Mouse (Mus musculus) megakaryocyte progenitor cell, adult 5-6 weeks (primary cell): ENCODE measurements around the gene Cubn. TPM values are rescaled to one million over a fixed set of nuclear protein-coding genes. Genes with fewer than 3 reads are reported as not detected.

Experiments used
- ATAC-seq: replicated peaks from 2 replicates; pipeline ENCODE4 v1.8.0; 2016; ENCODE audit warnings: mild to moderate bottlenecking, moderate TSS enrichment, inconsistent platforms; ENCODE audit not compliant: poor library complexity
- total RNA-seq, 2 experiments: library from RNA; stranded (forward) in 1 of 2; stranded (reverse) in 1 of 2; fragments of 157-497, 149-512 nt in 1 of 2; fragments of 200-1000 nt in 1 of 2; gene quantifications; 2 replicates each; pipeline versions ENCODE4 v1.2.3 to v1.2.4; 2015 to 2017

Gene Cubn
- total RNA-seq, 2 experiments from 2014 or later: not detected

DNA sequence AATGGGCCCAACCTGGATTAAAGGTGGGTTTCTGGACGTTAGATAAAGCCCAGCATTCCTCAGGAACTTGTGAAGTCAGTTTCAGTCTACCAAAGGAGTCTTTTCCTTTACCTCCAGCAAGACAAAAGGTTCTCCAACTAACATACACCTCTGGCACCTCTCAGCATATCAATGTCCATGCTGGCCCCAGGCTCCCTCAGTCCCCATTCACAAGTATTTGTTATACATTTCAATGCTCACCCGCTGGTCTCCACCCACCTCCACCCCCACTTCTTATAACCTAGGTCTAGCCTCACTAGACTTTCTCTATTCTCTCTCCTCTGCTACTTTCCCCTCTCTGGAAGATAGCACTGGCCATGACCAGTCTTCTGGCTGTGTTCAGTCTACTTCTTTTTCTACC lies 121.1 kb downstream of the Cubn start:
- ATAC-seq: no peak

DNA sequence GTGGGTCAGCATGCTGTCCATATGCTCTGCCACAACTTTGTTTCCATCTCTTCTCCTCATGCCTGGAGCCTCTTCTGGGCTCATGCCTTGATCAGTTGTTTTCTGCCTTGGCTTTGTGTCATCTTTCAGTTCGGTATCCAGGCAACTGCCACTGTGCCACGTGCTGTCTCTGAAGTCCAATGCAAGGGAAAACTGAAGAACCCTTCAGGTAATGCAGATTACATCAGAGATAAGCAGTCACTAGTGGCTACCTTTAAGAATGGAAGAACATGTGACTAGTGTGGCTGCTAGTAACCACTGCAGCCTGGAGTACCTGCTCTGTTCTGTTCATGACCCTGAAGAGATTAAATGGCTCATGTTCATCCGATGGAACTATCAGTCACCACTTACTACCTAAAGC lies 123.1 kb downstream of the Cubn start:
- no peak for ATAC-seq

DNA sequence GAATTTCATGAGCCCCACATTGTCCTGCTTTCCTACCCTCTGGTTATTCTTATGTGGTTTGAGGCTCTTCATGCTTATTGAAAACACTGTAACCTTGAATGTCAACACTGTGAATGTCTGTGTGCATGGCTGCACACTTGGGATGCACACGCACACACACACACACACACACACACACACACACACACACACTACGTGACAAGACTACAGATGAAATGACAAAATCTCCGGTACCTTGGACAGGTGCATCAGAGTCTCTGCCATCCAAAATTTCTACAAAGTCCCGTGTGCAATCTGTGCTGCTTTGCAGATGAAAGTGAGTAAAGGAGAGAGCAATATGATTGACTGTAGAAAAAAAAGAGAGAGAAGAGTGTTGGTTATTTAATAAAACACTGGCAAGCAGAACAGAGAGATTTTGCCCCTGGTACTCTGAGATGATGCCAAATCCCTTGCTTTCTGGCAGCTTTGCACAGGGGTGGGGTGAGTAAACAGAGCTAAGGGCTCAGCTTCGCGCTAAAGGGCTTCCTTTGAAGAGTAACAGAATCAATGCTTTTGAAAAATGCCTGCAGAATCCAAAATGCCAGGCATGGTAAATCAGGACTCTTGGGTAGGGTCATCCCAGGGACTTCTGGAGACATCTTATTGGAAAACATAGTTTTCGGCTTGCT lies 133.6 kb downstream of the Cubn start:
- ATAC-seq: no peak

DNA sequence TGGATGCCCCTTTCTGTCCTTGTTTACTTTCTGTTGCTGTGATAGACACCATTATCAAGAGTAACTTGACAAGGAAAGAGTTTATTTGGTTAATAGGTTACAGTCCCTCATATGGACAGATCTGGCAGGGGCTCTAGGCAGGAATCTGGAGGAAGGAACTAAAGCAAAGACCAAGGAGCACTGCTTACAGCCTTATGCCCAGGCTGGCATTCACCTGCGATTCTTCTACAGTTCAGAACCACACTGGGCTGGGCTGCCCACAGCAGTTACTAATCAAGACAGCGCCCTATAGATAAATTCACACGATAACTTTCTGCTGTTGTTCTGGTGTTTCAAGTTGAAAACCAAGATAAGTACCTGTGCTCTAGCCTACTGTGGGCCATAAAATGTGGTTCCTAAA lies 138.8 kb downstream of the Cubn start:
- no peak for ATAC-seq

DNA sequence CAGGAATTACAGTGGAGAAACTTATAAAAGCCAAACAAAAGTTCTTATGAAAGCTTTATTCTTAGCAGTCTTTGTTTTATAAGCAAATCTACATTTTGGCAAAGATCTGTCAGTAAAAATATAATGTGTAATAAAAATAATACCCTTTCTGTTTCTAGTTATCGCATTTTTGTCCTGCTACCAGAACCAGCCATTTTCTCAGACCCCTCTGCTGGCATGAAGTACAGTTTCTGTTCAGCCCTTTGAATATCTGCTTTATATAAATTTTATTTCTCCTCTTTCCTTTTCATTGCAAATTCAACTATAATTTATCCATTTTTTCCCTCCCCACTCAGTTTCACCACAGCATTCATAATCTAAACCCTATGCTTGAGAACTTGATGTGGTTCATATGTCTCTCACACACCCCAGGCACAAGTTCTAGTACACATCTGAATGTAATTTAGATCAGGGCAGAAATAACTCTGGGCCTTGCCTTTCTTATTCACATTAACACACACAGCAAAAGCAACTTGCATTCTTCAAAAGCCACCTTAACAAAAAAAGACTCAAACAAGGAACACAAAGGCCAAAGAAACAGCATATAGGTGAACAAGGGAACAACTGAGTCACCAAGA lies 139.4 kb downstream of the Cubn start:
- no peak for ATAC-seq

DNA sequence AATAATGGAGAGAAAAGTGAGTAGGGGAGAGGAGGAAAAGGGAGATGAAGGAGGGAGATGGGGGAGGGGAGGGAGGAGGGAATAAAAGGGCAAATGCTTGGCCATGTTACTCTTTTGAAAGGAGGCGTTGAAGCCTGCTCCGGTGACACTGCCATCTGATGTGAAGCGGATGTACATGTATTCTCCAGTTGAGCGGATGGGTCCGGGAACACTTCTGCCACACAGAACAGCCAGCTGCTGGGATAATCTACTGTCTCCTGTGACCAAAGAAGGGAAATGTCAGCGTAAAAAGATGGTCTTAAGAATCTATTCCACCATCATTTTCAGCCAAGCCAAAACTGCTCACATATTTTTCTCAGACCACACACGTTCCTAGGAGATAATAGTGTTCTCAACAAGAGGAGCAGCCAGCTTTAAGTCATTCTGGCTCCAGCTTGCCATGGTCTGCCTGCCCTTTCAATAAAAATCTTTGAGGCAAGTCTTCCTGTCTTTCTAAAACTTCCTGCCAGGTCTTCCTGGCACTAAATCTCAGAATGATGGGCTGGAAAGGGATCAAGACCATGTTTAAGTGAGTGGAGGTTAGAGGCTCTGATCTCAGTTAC lies 149.2 kb downstream of the Cubn start:
- ATAC-seq: no peak

DNA sequence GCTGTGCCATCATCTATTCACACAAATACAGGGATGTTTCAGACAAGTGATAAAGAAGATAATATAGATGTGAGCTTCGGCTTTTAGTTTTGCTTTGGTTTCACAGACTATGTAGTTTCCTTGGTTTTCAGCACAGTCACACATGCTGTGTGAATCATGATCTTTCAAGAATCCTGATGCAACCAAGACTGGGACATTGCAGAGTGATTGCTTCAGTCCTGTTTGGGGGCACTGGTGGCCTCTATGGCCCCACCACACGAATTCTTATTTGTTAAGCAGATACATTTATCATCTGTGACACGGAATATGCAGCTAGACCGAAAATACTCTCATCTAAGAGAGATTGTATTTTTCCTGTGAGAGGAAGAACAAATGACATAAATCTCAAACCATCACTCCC lies 156.2 kb downstream of the Cubn start:
- no peak for ATAC-seq

DNA sequence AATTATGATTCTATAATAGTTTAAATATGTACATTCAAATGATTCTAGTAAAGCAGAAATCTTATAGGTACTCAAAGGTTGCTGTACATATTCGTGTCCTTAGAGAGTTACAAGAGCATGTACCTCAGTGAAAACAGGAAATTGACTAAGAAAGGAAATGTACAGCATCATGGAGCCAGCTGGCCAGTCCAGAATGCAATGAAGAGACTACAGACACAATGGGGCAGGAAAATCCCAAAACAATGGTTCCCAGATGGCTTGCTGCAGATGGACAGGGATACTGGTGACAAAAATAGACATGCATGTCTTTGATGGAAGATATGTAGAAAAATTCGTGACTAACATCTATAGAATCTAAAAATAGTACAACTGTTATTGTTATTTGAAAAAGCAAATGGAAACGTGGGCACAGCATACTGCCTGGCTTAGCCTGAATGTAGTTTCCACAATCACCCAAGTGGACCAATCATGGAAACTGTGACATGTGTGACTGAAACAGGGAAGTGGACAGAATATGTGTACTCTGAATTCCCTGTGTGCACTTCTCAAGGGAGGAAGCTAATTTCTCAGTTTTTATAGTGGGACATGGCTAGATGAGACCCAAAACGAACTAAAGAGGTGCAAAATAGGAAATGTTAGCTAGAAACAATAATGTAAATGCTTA lies 161.7 kb downstream of the Cubn start:
- ATAC-seq: peak; percentile 90

DNA sequence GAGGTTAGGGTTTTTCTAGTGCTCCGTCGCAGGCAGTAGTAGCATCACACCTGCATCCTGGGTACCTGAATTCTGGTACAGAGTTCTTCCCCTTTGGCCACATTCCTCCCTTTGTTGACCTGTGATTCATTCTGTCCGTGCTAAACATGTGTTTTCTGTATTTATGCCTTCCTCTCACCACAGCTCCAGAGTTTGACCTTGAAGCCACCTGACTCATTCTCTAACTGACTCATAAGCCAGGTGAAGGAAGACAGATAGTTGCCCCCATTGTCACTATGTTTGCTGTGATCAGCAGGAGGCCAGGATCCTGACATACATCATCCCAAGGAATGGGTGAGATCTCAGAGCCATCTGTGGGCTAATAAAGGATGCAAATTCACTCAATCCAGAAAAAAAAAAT lies 188.2 kb downstream of the Cubn start:
- ATAC-seq: no peak

DNA sequence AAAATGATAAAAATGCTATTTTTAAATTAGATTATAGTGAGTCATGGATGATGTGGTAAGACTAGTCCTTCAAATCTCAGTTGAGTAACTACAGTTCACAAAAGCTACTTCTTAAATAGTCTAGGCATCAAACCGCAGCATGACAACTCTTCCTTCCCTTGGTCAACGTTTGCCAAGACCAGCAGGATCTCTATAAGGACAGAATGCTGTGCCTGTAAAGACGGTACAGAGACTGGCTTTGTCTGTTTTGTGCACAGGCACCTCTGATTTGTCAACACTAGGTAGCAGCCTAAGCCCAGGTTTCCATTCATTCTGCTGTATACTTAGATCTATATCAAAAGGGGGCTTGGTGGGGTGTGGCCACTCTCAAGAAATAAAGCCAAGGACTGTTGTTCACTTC lies 192.6 kb downstream of the Cubn start:
- ATAC-seq: peak; percentile 87

DNA sequence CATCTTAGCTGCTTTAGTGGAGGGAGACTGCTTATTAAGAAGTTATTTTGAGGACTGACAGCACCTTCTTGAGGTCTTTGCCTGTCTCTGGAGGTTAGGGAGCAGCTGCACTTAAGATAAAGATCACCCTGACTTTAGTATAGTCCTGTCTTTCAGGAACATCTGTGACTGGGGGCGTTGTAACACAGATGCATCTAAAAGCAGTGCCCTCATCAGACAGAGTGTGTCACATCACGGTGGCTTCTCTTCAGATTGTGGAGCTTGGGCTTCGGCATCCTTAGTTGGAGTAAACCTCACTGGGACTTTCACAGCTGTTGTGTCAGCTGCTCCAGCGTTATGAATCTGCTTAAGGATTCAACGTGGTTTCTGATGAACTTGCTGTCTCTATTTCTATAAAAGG lies 193.9 kb downstream of the Cubn start:
- peak; percentile 70 for ATAC-seq

DNA sequence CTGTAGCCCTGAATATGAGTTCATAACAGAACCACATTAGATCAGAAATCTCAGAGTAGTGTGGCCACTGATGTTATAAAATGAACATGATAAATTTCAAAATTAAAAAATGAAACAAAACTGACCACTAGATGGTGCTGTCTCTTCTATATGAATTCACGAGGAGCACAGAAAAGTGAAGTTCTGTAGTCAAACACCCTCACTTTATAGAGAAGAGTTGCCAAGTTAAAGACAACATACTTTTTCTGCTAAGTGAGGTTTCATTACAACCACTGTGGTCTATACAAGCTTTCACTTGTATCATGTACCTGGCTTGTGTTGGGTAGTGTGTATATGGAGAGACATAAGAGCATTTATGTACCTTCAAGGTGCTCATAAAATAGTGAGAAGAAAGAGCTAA lies 201.0 kb downstream of the Cubn start:
- ATAC-seq: peak; percentile 87

DNA sequence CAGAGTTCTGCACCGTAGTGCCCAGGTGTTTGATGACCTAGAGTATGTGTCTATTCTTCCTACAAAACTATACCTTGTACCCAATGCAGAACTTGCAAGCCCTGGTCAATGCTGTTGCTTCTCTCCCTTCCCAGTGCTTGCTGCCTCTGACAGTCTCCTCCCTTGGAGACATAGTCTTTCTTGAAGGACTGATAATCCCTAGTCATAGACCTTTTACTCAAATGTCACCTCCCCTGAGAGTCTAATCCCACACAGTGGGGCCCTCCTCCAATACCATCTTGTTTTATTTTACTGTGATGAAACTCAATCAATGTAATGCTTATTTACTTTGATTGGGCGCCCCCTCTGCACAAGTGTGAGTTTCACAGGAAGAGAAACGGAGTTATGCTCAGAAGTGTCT lies 201.5 kb downstream of the Cubn start:
- no peak for ATAC-seq

DNA sequence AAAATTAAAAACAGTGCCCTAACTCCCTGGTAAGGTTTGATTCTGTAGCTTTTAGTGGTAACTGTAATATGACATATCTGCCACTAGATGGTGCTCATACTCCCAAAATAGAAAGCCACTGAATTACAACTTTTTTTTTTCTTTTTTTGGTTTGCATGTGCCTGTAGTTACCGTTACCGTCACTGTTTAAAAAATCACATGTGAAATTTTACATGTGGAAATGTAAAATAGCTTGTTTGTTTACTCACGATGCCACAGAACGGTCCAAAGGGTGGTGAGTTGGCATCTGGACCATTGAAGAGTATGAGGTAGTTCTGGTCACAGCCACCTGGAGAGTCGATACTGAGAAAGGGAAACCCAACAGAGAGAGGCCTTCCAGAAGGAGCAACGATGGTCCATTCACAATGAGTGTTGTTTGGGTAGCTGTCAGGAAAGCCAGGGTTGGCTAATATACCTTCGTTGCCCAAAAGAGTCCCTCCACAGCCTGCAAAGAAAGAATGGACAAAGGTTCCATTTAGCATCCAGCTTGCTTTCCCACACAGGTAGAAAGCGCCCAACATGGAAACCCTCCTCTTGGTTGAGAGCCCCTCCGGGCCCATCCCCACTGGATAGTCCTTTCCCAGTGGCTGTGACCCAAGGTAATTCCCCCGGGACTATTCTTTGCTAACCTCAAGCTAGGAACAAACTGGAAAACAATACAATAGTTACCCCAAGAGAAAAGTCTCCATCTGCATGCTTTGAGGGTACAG lies 213.3 kb downstream of the Cubn start:
- peak; percentile 78 for ATAC-seq

DNA sequence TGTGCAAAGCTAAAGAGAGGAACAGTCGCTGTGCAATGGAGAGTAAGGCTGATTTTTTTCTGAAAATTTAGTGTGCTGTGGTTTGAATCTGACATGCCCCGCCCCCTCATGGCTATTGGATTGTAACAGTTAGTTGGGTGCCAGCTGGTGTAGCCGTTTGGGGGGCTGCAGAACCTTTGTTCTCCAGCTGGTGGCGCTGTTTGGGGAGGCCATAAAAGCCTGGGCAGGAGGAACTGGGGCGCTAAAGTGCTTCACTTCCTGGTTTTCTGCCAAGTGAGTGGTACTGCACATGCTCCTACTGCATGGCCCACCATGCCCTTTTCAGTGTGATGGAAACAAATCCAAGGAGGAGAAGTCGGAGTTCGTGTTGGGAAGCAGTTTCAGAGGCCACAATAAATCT lies 215.7 kb downstream of the Cubn start:
- no peak for ATAC-seq

DNA sequence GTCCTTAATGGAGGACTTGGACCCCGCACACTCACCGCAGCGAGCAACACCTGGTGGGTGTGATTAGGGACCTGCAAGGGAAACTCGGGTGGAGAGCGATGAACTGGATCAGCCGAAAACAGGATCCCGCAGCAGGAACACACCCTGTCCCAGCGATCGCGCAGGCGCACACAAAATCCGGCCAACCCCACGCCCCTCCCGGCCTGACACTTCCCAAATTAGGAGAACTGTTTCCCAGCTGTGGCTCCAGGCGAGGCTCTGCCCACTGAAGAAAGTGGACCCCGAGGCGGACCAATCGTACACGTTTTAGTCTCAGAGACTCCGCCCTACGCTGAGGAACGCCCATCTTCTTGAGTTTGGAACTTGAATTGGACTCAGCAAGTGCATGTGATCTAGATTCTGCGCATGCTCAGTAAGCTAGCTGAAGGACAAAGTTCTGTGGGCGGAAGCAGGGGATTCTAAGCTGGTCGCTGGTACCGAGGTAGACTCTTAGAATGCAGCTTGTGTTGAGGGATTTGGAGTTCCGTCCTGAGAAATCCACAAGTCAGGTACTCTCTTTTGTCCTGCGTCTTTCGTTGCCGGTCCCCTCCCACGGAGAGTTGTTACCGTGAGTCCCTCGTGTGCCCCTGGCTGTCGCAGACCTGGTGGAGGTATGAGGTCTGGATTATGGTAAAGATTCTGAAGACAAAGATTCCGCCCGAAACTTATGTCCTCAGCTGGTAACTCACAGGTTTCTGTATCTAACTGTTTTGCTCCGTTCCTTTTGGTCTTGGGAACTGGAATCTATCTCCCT lies 220.3 kb downstream of the Cubn start, which contains the start of gene Rsu1:
Rsu1 (minus strand) TSS at position 251 of the 793 bp plus-strand sequence.
- ATAC-seq: peak; percentile 85

DNA sequence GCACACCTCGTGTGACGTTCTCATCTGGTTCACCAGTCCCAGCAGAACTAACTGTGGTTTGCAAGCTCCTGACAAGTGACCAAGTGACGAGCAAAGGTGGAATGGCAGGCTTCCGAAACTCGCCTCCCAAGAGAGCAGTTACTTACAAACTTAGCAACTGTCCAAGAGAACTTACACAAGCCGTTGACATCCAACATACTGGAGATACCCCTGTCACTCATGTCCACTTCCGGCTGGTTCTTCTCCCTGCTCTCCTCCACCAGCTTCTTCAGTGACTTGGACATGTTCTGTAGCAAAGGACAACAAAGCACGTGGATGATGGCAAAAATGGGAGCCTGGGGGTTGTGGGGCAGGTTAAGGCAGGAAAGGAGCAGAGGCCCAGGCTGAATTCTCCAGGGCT lies 220.9 kb downstream of the Cubn start:
- ATAC-seq: peak; percentile 8

DNA sequence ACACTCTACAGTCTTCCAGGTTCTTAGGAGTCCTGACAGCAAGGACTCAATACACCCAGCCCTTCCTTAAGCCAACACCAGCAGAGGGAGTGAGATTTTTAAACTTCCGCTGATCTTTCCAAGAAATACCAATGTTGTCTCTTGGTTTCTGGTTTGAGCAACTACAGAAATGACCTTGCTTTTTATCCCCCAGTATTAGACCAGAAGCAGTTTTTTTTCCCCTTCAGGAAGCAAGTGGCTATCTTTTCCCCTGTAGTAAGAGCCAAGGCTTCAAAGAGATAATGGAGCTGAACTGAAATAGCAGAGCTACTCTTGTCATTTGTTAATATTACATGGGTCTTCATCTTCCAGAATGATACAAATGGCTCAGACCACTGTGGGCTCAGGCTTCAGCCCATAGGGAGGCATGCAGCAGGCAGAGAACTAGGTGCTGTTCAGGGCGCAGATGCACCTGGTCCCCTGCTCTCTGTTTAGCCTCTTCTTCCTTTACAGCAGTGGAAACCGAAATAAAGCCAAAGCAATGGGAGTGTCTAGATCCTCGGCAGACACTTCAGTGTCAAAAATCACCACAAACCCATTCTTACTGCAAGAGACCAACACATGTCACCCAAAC lies 222.8 kb downstream of the Cubn start:
- no peak for ATAC-seq

DNA sequence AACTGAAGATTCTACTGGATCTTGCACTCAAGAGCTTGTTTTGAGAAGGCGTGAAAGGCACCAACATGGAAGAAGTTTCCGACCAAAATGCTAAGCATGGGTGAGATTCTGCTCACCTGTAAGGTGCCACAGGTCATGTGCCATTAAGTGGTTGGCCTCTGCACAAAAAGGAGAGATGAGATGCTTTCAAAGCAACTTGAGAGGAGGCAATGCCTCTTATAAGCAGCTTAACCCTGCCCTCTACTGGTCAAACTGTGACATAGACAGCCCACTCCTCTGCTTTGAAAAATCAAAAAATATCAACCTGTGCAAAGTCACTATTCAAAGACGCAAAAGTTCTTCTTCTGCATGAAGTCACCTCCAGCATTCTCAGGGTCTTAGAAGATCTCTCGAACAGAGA lies 226.7 kb downstream of the Cubn start:
- ATAC-seq: peak; percentile 70

DNA sequence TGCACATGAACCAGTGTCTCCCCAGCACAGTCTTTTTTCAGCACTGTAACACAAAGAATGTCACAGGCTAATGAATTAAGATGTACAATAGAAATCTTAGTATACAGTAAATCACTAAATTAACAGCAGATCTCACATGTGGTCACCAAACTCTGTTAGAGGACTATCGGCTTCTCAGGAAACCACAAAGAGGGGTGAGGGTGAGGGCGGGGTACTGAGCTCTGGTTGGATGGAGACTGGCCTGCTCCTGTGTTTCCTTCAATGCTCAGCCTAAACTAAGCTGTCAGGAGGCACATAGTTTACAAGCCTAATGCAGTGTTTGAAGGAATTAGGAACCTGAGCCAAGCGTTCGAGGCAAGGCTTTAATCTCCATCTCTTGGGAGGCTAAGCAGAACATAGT lies 228.5 kb downstream of the Cubn start:
- peak; percentile 50 for ATAC-seq
